Mouse (Mus musculus): ENCODE measurements around the gene Hagh.

Hagh gene

DNA sequence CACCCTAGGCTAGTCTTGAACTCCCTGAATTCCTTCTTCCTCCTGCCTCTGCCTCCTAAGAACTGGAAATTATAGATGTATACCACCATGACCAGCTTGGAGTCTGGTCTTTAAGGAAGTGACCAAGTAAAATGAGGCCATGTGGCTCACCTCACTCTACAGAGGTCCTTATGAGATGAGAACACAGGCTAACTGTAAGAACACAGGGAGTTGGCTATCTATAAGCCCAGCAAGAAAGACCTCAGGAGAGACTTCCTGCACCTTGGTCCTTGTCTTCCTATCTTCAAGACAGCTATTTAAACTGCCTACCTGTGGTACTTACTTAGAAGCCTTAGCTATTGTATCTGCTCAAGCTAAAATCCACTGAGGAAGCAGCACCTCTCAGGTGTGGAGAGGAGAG is 74.0 kb downstream of the Hagh start:
- no peak for DNase-seq

Measured in cerebellum, adult 18-20 months (tissue).